Mouse (Mus musculus): ENCODE measurements around the gene Cbll1. TPM values are rescaled to one million over a fixed set of nuclear protein-coding genes. Genes with fewer than 3 reads are reported as not detected.
"Not testable (repeated sequence)": the region's sequence is repeated elsewhere in the genome, so short reads cannot be mapped to it uniquely, and the experiment has no call there.

Cbll1 gene
- total RNA-seq, 4 experiments from 2014 or later = 8.9 to 9.9 (median 9.7) TPM

GRCm38 (mm10) chr12:31498936-31499313 is 491 bp downstream of the Cbll1 start:
- no peak for DNase-seq (ENCODE audit: low spot score)

GRCm38 (mm10) chr12:31486431-31486830 is 13.0 kb downstream of the Cbll1 start:
- DNase-seq (ENCODE audit: low spot score) = no peak

DNA sequence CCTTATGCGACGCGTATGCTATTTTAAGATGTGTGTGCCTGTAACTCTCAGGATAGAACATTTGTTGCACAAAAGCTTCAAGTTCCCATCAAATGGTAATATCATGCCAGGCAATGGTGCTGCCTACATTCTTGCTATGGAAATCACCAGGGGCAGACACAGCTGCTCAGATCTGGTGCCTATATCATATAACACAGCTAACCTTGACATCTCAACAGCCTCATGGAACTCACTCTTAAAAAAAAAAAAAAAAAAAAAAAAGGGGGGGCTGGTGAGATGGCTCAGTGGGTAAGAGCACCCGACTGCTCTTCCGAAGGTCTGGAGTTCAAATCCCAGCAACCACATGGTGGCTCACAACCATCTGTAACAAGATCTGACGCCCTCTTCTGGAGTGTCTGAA is 21.2 kb downstream of the Cbll1 start:
- not testable (repeated sequence) for DNase-seq (ENCODE audit: low spot score)

GRCm38 (mm10) chr12:31462615-31463014 is 36.8 kb downstream of the Cbll1 start:
- no peak for DNase-seq (ENCODE audit: low spot score)

GRCm38 (mm10) chr12:31461371-31461770 is 38.0 kb downstream of the Cbll1 start:
- no peak for DNase-seq (ENCODE audit: low spot score)

DNA sequence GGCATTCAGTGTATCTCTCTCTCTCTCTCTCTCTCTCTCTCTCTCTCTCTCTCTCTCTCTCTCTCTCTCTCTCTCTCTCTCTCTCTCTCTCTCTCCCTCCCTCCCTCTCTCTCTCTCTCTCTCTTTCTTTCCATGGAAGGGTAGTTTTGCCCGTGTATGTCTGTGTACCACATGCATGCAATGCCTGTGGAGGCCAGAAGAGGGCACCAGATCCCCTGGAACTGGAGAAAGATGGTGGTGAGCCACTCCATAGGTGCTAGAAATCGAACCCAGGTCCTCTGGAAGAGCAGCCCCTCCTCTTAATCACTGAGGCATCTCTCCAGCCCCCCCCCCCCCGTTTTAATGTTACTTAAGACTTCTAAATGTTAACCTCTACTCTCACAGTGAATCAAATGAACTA is 39.1 kb downstream of the Cbll1 start:
- DNase-seq (ENCODE audit: low spot score) = not testable (repeated sequence)

GRCm38 (mm10) chr12:31458474-31458873 is 40.9 kb downstream of the Cbll1 start:
- DNase-seq (ENCODE audit: low spot score) = no peak

GRCm38 (mm10) chr12:31456271-31456670 is 43.1 kb downstream of the Cbll1 start:
- DNase-seq (ENCODE audit: low spot score) = no peak

GRCm38 (mm10) chr12:31449341-31449740 is 50.1 kb downstream of the Cbll1 start:
- no peak for DNase-seq (ENCODE audit: low spot score)

DNA sequence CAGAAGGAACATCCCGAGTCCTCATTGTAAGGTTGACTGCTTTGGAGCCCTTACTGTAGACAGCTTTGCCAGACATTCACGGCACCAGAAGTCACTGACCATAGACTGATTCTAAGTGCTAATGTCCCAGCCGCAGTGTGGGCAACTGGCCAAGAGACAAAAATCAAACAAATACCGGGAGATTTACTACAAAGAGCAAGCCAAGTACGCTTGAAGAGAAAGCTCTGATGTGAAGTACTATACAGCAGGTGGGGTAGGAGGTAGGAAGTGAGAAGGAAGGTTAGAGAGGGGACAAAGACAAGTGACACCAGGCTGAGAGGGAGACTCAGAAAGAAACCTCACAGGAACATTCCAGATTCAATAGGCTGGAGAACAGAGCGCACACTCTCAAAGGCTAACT is 54.6 kb downstream of the Cbll1 start:
- no peak for DNase-seq (ENCODE audit: low spot score)

DNA sequence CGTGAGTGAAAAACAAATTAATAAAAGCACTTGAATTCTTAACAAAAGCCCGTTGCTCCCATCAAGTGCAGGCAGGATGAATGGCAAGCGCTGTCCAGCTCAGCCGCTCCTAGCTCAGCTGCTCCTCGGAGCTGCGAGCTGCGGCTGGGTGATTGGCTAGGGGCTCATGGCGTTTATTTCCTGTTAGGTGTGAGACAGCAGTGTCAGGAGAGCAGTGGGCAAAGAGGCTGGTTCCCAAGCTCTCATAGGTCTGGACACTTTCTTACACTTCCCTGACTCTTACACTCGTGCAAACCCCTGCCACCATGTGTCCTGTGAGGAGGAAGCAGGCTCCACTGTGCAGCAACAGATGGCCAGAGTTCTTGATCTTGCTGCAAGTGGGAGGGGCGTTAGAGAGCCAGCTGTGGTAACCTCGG is 55.3 kb downstream of the Cbll1 start:
- no peak for DNase-seq (ENCODE audit: low spot score)

DNA sequence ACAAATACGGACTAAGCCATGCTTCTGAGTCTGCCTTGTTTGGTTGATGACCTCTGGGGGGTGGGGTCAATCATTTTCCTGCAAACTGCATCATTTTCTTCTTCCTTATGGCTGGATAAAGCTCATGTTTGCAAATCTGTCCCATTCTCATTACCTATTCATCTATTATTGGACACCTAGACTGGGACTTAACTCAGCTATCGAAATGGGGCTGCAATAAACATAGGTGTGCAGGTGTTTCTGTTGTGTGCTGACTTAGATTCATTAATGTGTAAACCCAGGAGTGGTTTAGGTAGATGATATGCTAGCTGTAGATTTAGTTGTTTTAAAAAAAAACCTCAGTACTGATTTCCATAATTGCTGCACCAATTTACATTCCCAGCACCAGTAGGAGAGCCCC is 59.8 kb downstream of the Cbll1 start:
- no peak for DNase-seq (ENCODE audit: low spot score)

DNA sequence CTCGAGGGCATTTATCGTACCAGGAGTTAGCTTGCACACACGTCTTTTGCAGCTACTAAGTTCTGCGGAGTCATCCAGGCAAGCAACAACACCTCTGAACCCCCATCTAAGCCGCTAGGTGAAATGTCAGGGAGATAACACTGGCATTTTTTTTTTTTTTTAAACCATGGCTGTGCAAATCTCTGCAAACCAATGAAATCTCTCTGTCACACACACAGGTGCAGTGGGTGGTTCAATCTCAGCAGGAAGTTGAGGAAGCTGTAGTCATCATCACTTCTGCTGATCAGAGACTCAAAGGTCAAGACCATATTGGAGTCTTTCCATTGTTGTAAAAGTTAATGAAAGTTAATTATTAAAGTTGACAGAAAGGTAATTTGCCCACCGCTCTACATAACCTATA is 61.6 kb downstream of the Cbll1 start:
- no peak for DNase-seq (ENCODE audit: low spot score)

Other genes with a start within 250 kb of the Cbll1 start
- gene Lamb1, start 234.4 kb downstream of the Cbll1 start, total RNA-seq (2022) = 10 to 100 TPM; 44.0 to 51.1 (median 48.7) TPM
- 100 to 1,000 TPM; 368 to 419 (median 398) TPM for gene Dld, start 148.2 kb downstream of the Cbll1 start, total RNA-seq (2022)
- gene Slc26a3, start 108.7 kb downstream of the Cbll1 start, total RNA-seq (2022) = 1 to 10 TPM; 1.1 to 2.4 (median 1.4) TPM
- gene Slc26a4, start 60.4 kb upstream of the Cbll1 start, total RNA-seq (2022) = under 1 TPM in 2 of 4 experiments, not detected in 2; 0.14 to 0.28 TPM
- 10 to 100 TPM; 36.2 to 40.5 (median 36.7) TPM for gene Bcap29, start 135.0 kb upstream of the Cbll1 start, total RNA-seq (2022)
- 1 to 10 TPM; 5.2 to 9.2 (median 7.0) TPM for gene Dus4l, start 155.2 kb upstream of the Cbll1 start, total RNA-seq (2022)
- 10 to 100 TPM; 56.3 to 63.2 (median 59.0) TPM for gene Cog5, start 155.3 kb upstream of the Cbll1 start, total RNA-seq (2022)
- gene Gpr22, start 214.3 kb upstream of the Cbll1 start, total RNA-seq (2022) = 10 to 100 TPM; 20.5 to 30.8 (median 28.3) TPM